ENCODE assay signal across 8 mouse cellular contexts in the genomic region with DNA sequence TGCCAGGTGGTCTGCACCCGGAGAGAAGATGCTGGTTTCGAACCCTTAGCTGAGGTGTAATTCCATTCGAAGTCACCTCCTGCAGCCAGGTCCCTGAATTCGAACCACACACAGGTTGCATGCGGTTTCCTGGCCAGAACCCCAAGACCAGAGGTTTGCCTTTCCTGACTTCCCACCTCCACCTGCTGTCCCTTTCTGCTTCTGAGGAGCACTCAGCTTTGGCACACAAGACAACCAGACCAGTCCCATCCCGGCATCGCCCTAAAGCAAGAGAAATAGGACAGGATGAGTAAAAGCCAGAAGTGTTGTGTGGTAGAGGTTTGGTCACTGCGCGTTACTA. TPM values are rescaled to one million over a fixed set of nuclear protein-coding genes. Genes with fewer than 3 reads are reported as not detected.
DNase-seq lines count a peak whose midpoint lies in the region; ATAC-seq and TF ChIP-seq lines count a peak whose summit lies in the region.

No protein-coding gene starts in this region.

- H3K4me3 ChIP-seq in cerebellum, adult 2 months (replicated peaks; ENCODE audit: insufficient read depth, low read depth, low read length), result peak overlapping the region; percentile 66
- H3K4me3 ChIP-seq in spleen, adult 2 months (ENCODE audit: extremely low read depth, insufficient read depth, insufficient read length), result peak overlapping the region; percentile 63
- H3K4me3 ChIP-seq in liver, embryonic 13.5 days (replicated peaks), result peak overlapping the region; percentile 70

- no peak for TF ChIP-seq CTCF in cerebellum, adult 2 months (IDR thresholded peaks at IDR 0.05; ENCODE audit: borderline replicate concordance, insufficient read depth, low read depth, low read length)
- TF ChIP-seq CTCF in spleen, adult 2 months (IDR thresholded peaks at IDR 0.05; ENCODE audit: extremely low read depth, insufficient read depth, insufficient read length, insufficient replicate concordance), result no peak

- DNase-seq in cerebellum, adult 2 months, result peak in 1 of 2 experiments; percentile 10
- DNase-seq in cerebellum, postnatal 36 days, result no peak
- no peak for DNase-seq in spleen, adult 2 months (ENCODE audit: low read depth in 1 of 2, low spot score in 2 of 2)
- DNase-seq in spleen, postnatal 14 days (ENCODE audit: low spot score in 2 of 2), result no peak
- no peak for DNase-seq in liver, embryonic 13.5 days
- DNase-seq in yolk sac, embryonic 10.5 days (ENCODE audit: low spot score), result peak; percentile 27
- no peak for DNase-seq in layer of hippocampus, adult 18-20 months (ENCODE audit: low spot score in 2 of 2)
- no peak for DNase-seq in cerebellum, adult 11 months

- no peak overlapping the region for H3K27ac ChIP-seq in cerebellum, adult 2 months (ENCODE audit: insufficient read depth, low read length)
- H3K27ac ChIP-seq in spleen, adult 2 months (ENCODE audit: insufficient read depth, low read length), result no peak overlapping the region
- no peak overlapping the region for H3K27ac ChIP-seq in liver, embryonic 13.5 days

- H3K9me3 ChIP-seq in liver, embryonic 13.5 days (replicated peaks), result no peaks in the 10 kb centered on the region

- H3K4me2 ChIP-seq in liver, embryonic 13.5 days, result peak overlapping the region; percentile 87

- ATAC-seq in liver, embryonic 13.5 days (ENCODE audit: low read depth), result no peak

- no peak for TF ChIP-seq POLR2A in cerebellum, adult 2 months (IDR thresholded peaks at IDR 0.05; ENCODE audit: borderline replicate concordance, insufficient read depth, low read length)
- no peak for TF ChIP-seq POLR2A in spleen, adult 2 months (IDR thresholded peaks at IDR 0.05; ENCODE audit: low read depth, low read length)

- no peaks in the 10 kb centered on the region for H3K27me3 ChIP-seq in cerebellum, adult 2 months (ENCODE audit: control insufficient read depth, insufficient read depth, low read length)
- H3K27me3 ChIP-seq in spleen, adult 2 months (ENCODE audit: control insufficient read depth, insufficient read depth, low read length), result peaks cover 2% of the 10 kb centered on the region; the same call in 1 of the 2 replicates
- H3K27me3 ChIP-seq in liver, embryonic 13.5 days, result no peaks in the 10 kb centered on the region

- 30% methylated on average over 9 of the region's 9 CpGs for WGBS in cerebellum, adult 2 months
- WGBS in spleen, adult 2 months, result 27% methylated on average over 9 of the region's 9 CpGs
- 21% methylated on average over 9 of the region's 9 CpGs for WGBS in liver, embryonic 13.5 days (ENCODE audit: insufficient replicate concordance)

- no peaks in the 10 kb centered on the region for H3K4me1 ChIP-seq in cerebellum, adult 2 months (ENCODE audit: control insufficient read depth, insufficient read depth, low read length)
- H3K4me1 ChIP-seq in spleen, adult 2 months (ENCODE audit: control insufficient read depth, insufficient read depth, insufficient read length), result peaks cover 3% of the 10 kb centered on the region; the same call in 1 of the 2 replicates
- H3K4me1 ChIP-seq in liver, embryonic 13.5 days (replicated peaks), result peaks cover 14% of the 10 kb centered on the region

- H3K9ac ChIP-seq in liver, embryonic 13.5 days, result peak overlapping the region; percentile 74

- H3K36me3 ChIP-seq in spleen, adult 2 months (ENCODE audit: control insufficient read depth, insufficient read depth, low read length), result no peaks in the 10 kb centered on the region
- no peaks in the 10 kb centered on the region for H3K36me3 ChIP-seq in liver, embryonic 13.5 days

RNA-seq across cellular contexts. Expression of a gene that starts 0.5 kb away (rescaled TPM):
- polyA plus RNA-seq in cerebellum, adult 2 months (2012; rRNA removed), result 33.0 and 35.4 TPM in 2 replicates
- 22.8 and 55.4 TPM in 2 replicates for polyA plus RNA-seq in spleen, adult 2 months (2012; rRNA removed)
- 9.8 and 12.0 TPM in 2 replicates for polyA plus RNA-seq in liver, embryonic 13.5 days (2015; fragmentation: Nextera tagmentation; extraction: Ambion mirVana)
- 100 to 1,000 TPM; 188 to 199 TPM for total RNA-seq in layer of hippocampus, adult 18-20 months (2021)
